Mouse (Mus musculus) intestine, embryonic 15.5 days (tissue): ENCODE measurements around the gene Maoa. TPM values are rescaled to one million over a fixed set of nuclear protein-coding genes. Genes with fewer than 3 reads are reported as not detected.

Experiments used
- ATAC-seq: fragments of 200-750 bp; cut with Nextera tagmentation; 2 replicates; pipeline ENCODE4 v1.8.0; 2017; ENCODE audit warnings: moderate TSS enrichment, moderate library complexity
- H3K27ac ChIP-seq: fragments of 300-500 bp; sonication (generic); 2 replicates; pipeline ENCODE4 v1.5.1; 2015; ENCODE audit warnings: mild to moderate bottlenecking, inconsistent platforms
- H3K27me3 ChIP-seq: fragments of 300-500 bp; sonication (generic); replicated peaks from 2 replicates; pipeline ENCODE4 v1.6.1; 2015; ENCODE audit warnings: inconsistent platforms
- H3K36me3 ChIP-seq: fragments of 300-500 bp; sonication (generic); 2 replicates; pipeline ENCODE4 v1.6.1; 2015; ENCODE audit warnings: inconsistent platforms
- H3K4me1 ChIP-seq: fragments of 300-500 bp; sonication (generic); replicated peaks from 2 replicates; pipeline ENCODE4 v1.6.1; 2015; ENCODE audit warnings: inconsistent platforms
- H3K4me2 ChIP-seq: fragments of 300-500 bp; sonication (generic); replicated peaks from 2 replicates; pipeline ENCODE4 v1.6.1; 2015; ENCODE audit warnings: mild to moderate bottlenecking, inconsistent platforms
- H3K4me3 ChIP-seq: fragments of 300-500 bp; sonication (generic); replicated peaks from 2 replicates; pipeline ENCODE4 v1.5.1; 2015; ENCODE audit warnings: inconsistent platforms
- H3K9ac ChIP-seq: fragments of 300-500 bp; sonication (generic); 2 replicates; pipeline ENCODE4 v1.6.1; 2015; ENCODE audit warnings: inconsistent platforms
- H3K9me3 ChIP-seq: fragments of 300-500 bp; sonication (generic); 2 replicates; pipeline ENCODE4 v1.6.1; 2016; ENCODE audit warnings: inconsistent platforms
- WGBS: fragments of 180-500 bp; shearing (Covaris S2); methylation state at CpG from one replicate; pipeline ENCODE4 v1.1.7; 2015; 5-methylcytosine and 5-hydroxymethylcytosine counted together
- polyA plus RNA-seq: library from polyadenylated mRNA; unstranded; fragments of >200 nt; fragmentation: Nextera tagmentation; extraction: Ambion mirVana; gene quantifications from 2 replicates; pipeline ENCODE4 v1.2.1, GENCODE M21; 2015

The Maoa gene
- polyA plus RNA-seq: 16.2 and 16.6 TPM in 2 replicates

DNA sequence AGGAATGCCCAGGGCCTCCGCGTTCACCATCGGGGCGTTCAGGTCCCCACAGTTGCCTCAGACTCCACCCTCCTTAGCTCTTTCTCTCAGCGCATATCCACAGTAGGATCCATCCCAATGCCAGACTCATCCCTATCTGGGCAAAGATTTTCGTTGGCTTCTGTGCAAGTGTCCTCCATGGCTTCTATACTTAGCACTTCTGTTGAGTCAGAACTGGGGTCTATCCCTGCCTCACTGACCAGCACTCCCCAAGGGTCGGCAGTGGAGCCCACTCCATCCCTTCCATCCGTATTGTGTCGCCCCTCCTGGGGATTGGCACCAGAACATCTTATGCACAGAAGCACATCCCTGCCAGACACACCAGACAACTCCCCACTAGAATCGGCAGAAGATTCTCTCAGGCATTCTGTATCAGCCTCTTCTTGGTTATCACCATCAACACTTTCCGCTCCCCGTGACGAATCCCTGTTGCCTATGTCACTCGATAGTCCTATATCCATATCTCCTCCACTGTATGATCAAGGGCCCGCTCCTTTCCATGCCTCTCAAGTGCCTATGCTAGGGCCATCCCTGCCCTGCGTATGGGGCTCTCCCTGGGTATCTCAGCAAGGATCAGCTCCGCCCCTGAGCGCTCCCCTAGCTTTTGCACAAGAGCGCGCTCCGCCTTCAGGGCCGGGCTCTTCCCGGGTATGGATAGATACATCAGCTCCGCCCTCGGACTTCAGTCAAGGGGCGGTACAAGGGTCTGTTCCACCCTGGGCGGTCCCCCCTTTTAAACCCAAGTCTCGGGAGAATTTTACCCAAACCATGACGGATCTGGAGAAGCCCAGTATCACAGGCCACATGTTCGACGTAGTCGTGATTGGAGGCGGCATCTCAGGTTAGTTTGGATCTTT lies at the start of gene Maoa:
Gene Maoa (plus strand): TSS at position 665 of the 896 bp plus-strand sequence.
- peak within 1 kb of the TSS; percentile 76 for H3K27ac ChIP-seq
- WGBS: 18% methylated on average over 33 of the region's 33 CpGs
- no peaks in the 10 kb centered on the region for H3K36me3 ChIP-seq
- peak within 1 kb of the TSS; percentile 62 for H3K9ac ChIP-seq
- H3K27me3 ChIP-seq: no peaks in the 10 kb centered on the region
- peak within 1 kb of the TSS; percentile 52 for H3K4me3 ChIP-seq
- H3K4me2 ChIP-seq: peak within 1 kb of the TSS; percentile 70
- no peaks in the 10 kb centered on the region for H3K4me1 ChIP-seq
- peak; percentile 88 for ATAC-seq
- H3K9me3 ChIP-seq: no peaks in the 10 kb centered on the region

DNA sequence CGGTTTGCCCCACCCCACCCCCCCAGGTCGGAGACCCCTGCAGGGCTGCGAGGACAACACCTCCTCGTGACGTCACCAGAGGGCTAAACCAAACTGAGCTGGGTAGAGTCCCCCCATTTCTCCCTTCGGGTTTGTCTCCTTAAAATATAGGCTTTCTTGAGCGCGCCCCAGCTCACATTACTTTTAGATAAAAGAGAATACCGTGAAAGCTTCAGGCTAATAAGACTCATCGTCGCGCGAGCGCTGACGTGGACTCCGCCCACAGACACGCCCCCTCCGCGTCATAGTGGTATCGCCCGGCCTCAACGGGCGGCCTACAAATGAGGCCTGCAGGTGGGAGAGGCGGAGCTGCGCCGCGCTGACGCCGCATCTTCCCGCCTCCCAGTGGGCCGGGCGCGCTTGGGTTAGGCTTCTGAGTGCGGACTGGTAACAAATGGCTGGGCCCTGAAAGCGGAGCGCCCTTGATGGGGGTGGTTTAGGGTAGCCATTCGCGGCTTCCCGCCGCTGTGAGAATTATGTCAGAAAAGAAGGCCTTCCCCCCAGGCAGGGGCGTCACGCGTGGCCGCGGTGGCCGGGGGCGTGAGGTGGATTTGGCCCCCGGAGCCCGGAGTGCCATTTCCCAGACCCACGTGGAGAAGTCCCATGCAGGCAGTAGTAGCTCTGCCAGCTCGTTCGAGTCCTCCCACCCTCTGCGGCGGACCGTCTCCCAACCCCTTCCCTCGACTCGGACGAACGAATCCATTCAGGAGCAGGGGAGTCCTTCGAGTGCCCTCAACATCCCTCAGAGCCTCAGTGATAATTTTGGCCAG lies 1.1 kb upstream of the Maoa start:
- peak; percentile 98 for ATAC-seq
- 13% methylated on average over 60 of the region's 60 CpGs for WGBS
- Histone ChIP-seq H3K27ac (peak overlapping the region; percentile 76), H3K36me3 (no peaks in the 10 kb centered on the region), H3K9ac (peak overlapping the region; percentile 62), H3K9me3 (no peaks in the 10 kb centered on the region), H3K4me2 (peak overlapping the region; percentile 70), H3K27me3 (no peaks in the 10 kb centered on the region), H3K4me3 (peak overlapping the region; percentile 52), H3K4me1 (no peaks in the 10 kb centered on the region)

GRCm38 (mm10) chrX:16656511-16656910 lies 37.0 kb downstream of the Maoa start:
- ATAC-seq: no peak
- 51% methylated on average over 2 of the region's 2 CpGs for WGBS
- Histone ChIP-seq H3K4me2 (no peak overlapping the region), H3K27ac (no peak overlapping the region), H3K27me3 (no peaks in the 10 kb centered on the region), H3K4me3 (no peak overlapping the region), H3K9me3 (no peaks in the 10 kb centered on the region), H3K4me1 (no peaks in the 10 kb centered on the region), H3K36me3 (no peaks in the 10 kb centered on the region), H3K9ac (no peak overlapping the region)

- no peaks in the 10 kb centered on the region for H3K27me3 ChIP-seq
Measured at GRCm38 (mm10) chrX:16706094-16706493, 86.6 kb downstream of the Maoa start.

DNA sequence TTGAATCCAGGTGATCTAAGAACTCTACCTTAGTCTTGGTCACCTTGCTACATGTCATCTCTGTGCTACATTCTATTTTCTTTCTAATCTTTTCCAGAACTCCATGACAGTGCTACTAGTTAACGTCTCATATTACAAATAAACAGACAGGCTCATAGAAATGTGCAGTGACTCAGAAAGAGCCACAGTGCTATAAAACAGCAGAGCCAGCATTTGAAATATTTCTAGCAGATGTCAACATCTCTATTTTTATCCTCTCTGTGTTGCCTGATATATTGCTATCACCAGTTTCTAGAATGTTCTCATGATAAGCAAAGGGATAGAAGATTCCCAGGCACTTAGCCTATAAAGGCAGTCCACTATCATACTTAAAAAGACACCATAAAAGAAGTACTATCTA lies 94.5 kb downstream of the Maoa start:
- no peak overlapping the region for H3K4me3 ChIP-seq
- no peaks in the 10 kb centered on the region for H3K4me1 ChIP-seq
- H3K36me3 ChIP-seq: no peaks in the 10 kb centered on the region
- whole genome bisulfite sequencing: 55% methylated on average over 1 of the region's 1 CpGs
- H3K27ac ChIP-seq: no peak overlapping the region
- no peaks in the 10 kb centered on the region for H3K27me3 ChIP-seq
- no peaks in the 10 kb centered on the region for H3K9me3 ChIP-seq
- H3K4me2 ChIP-seq: no peak overlapping the region
- H3K9ac ChIP-seq: no peak overlapping the region
- no peak for ATAC-seq

More at GRCm38 (mm10) chrX:16706094-16706493, 86.6 kb downstream of the Maoa start:
- 81% methylated on average over 1 of the region's 1 CpGs for WGBS
- no peak overlapping the region for H3K4me2 ChIP-seq
- no peak for ATAC-seq
- H3K9ac ChIP-seq: no peak overlapping the region
- no peak overlapping the region for H3K4me3 ChIP-seq
- no peak overlapping the region for H3K27ac ChIP-seq
- H3K9me3 ChIP-seq: no peaks in the 10 kb centered on the region
- H3K36me3 ChIP-seq: no peaks in the 10 kb centered on the region
- H3K4me1 ChIP-seq: no peaks in the 10 kb centered on the region

Other genes starting within 250 kb of the Maoa start
- gene Cypt1, start 96.8 kb upstream of the Maoa start, polyA plus RNA-seq: not detected in 2 replicates
- gene Maob, start 197.7 kb downstream of the Maoa start, polyA plus RNA-seq: 99.4 and 117 TPM in 2 replicates